Mouse (Mus musculus): ENCODE measurements around the gene Slc39a10.

DNA sequence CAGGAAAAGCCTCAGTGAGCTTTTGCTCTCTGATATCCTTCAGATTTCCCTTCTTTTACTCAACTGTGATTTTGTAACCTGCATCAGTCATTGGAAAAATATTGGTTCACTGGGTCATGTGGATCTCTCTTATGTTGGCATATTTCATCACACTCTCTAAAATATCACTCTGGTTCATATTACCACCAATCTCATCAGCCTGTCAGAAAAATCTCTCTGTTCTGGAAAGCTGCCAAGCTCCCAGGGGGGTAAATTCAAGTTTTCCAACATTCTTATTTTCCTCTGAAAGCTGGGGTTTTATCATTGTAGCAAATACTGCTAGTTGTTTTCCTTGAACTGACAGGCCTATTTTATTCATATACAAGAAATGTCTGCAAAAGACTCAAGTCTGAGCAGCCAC lies 22.9 kb downstream of the Slc39a10 start:
- TF ChIP-seq CTCF (IDR thresholded peaks at IDR 0.05; ENCODE audit: low read depth): no peak
- TF ChIP-seq EP300 (IDR thresholded peaks at IDR 0.05; ENCODE audit: low read depth): no peak
